Mouse (Mus musculus): Measurements from ENCODE around the gene Elmo3. TPM values are rescaled to one million over a fixed set of nuclear protein-coding genes. Genes with fewer than 3 reads are reported as not detected.

The Elmo3 gene
- 10 to 100 TPM in 1 of 3 experiments, 1 to 10 TPM in 2; 3.9 to 11.8 (median 9.5) TPM for polyA plus RNA-seq (2017; shearing (Covaris generic))

- ATAC-seq = peak; percentile 28
These were observed at the start of gene Elmo3 for GRCm38 (mm10) chr8:105305211-105306145. TSS of gene Elmo3 (plus strand) at chr8:105305601.

DNA sequence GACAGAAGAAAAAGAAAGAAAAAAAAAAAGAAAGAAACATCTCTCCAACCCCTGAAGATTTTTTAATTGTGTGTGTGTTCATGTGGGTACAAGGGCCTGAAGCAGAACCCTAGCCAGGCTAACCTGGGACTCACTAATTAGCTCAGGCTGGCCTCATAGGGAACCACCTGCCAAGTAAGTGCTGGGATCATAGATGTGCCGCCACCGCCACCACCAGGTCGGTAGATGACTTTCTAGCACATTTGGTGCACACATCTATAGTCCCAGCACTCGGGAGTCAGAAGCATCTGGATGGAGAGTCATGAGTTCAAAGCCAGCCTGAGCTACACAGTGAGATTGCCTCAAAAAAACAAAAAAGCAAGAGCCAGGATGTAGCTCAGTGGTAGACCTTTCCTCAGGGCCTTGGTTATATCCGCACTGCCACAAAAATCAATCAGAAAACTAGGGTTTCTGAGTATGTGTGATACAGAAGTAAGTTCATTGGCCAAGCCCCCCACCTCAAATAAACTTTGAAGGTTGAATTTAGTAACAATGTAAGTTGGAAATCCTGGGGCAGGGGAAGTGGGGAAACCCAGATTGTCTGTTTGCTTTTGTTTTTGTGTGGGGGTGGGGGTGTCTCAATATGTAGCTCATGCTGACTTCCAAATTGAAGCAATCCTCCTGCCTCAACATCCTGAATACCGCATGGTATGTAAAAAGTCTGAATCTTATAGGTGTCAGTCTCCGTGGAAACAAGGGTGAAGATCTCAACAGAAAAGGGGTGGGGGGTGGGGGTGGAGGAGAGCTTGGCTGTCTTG, 47.9 kb upstream of the Elmo3 start:
- no peak for ATAC-seq

DNA sequence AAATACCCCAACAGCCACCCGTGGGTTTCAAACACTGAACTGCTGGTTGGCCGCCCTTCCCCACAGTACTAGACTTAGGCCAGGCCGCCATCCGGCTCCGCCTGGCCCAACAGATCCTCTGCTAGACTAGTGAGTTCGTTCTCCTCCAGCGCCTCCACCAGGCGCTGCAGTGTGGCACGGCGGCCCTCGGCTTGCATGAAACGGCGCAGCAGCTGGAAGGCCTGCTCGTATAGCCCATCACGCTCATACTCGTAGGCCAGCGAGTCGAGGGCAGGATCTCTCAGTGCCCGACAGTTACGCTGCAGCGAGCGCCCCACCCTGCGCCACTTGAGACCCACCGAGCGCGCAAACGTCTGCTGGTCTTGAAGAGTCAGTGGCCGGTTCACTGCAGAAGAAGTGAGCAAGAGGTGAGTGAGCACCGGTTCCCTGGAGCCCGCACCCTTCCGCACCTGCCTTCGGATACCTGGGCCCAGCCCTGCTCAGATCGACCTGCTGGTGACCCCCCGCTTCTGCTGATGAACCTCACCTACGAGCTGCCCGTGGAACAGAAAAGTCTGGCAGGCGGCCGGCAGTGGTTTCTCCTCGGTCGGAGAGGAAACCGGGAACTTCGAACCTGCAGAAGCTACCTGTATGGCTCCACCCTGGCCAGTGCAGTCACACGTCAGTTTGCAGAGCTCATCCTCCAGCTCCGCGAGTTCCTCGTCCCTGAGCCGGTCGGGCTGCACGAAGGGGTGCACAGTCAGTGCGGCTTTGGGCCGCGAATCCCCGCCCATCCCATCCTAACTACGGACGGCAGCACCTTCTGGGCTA, 46.3 kb upstream of the Elmo3 start:
- ATAC-seq = no peak

DNA sequence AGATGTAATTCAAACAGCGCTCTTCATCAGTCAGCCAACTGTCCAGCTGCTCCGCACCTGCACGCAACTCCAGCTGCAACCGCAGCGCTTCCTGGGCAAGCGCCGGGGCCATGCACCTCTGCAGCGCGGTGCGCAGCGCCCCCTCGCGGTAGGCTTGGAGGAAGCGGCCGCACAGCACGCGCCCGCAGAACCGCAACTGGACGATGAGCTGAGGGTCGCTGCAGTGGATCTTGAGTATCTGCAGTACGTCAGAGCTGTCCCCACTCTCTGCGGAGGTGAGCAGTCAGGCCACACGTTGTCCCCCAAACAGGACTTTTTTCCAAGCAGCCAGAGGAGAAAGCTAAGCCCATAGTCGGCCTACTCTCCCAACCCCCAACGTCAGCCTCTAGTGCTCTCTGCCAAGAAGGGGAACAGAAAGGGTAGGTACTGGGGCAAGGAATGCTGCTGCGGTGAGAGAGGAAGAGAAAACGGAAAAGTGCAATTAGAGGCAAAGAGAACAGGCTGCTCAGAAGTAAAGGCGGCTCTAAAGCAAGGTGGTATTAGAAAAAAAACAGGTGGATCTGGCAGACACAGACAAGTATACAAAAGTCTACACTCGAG, 45.6 kb upstream of the Elmo3 start:
- peak; percentile 38 for ATAC-seq

DNA sequence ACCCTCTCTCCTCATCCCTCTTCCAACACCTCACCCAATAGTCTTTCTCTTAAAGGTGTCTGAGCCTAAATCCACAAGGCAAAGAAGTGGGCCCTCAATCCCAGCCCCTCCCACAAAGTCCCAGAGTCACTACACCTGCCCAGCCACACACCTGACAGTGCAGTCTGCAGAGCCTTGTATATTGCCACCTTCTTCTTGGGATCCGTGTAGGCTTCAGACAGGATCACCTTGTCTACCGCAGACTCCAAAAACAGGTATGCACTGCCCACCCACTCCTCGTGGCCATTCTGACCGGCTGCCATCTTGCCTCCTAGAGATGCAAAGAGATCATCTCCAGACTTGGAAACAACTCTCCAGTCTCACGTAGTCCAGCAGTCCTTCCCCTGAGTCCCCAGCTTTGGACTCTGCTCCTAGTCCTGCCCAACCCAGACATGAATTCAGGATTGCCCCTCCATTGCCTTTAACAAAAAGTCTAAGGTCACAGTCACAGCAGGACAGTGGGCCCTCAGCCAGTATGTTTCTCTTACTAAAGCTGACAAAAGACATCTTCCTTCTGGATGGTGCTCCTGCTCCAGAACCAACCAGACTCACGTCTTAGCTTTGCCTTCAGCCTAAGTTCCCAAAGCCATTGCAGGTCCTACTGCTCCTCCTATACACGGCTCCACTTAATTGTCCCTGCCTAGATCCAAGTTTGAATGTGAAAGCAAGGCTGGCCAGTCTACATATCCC, 44.9 kb upstream of the Elmo3 start:
- no peak for ATAC-seq

- ATAC-seq = no peak
These were observed 43.9 kb upstream of the Elmo3 start for GRCm38 (mm10) chr8:105261326-105261980.

- ATAC-seq = no peak
These were observed 42.0 kb upstream of the Elmo3 start for GRCm38 (mm10) chr8:105263244-105263912.

DNA sequence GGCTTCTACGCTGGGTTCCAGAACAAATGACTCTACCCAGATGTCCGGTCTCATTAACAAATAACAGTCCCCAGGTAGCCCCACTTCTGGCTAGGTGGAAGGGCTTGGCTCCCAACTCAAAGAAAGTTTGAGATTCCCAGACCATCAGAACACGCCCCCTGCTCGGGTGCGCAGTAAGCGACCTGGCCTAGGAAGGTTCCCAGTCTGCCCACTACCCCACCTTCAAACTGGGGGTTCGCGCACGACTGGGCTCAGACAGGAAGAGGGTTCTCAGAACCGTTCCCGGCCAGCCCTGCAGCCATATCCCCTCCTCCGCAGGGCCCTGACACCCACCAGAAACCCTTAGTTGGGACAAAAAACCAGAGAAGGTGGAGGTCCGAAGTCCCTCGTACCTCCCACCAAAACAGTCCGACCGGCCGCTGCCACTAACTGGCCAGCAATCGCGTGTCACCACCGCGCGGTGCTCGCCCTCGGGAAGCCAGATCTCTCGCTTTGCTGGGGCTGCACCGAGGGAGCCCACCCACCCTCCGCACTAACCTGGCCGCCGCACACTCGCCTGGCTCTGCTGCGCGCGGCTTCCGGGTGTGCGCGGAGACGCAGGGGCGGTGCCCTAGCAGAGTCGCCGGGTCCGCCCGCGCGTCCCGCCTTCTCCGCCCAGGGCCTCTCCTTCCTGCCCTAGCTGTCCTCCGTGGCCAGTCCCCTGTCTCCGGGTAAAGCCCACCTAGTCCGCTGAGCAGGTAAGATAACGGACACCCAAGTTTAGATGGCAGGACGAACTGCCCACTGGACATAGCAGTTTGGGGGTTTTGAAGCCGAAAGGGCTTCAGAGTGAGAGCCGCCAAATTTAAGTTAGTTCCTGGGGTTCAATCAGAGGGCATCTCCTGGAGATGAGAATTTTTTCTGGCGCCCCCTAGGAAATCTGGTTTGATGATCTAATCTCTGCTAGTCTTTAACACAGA, 41.1 kb upstream of the Elmo3 start, which contains the start of the genes Tradd and Fbxl8:
Gene Tradd (minus strand): TSS at position 586 of the 959 bp plus-strand sequence.
Gene Fbxl8 (plus strand): TSS at position 625 of the 959 bp plus-strand sequence.
- ATAC-seq = peak; percentile 66

- peak; percentile 78 for ATAC-seq
These were observed 40.3 kb upstream of the Elmo3 start for GRCm38 (mm10) chr8:105265128-105265527.

- ATAC-seq = peak; percentile 45
These were observed 38.6 kb upstream of the Elmo3 start for GRCm38 (mm10) chr8:105266775-105267174.

- ATAC-seq = no peak
These were observed 36.9 kb upstream of the Elmo3 start for GRCm38 (mm10) chr8:105268342-105269074.

- ATAC-seq = no peak
These were observed 36.3 kb upstream of the Elmo3 start for GRCm38 (mm10) chr8:105269075-105269458.

- no peak for ATAC-seq
These were observed 35.9 kb upstream of the Elmo3 start, which contains the start of gene Hsf4 for GRCm38 (mm10) chr8:105269461-105269947. TSS of gene Hsf4 (plus strand) at chr8:105269801.

- no peak for ATAC-seq
These were observed 35.1 kb upstream of the Elmo3 start for GRCm38 (mm10) chr8:105270101-105270915.

- ATAC-seq = no peak
These were observed 34.5 kb upstream of the Elmo3 start for GRCm38 (mm10) chr8:105270916-105271186.

- ATAC-seq = no peak
These were observed 30.0 kb upstream of the Elmo3 start for GRCm38 (mm10) chr8:105275387-105275786.

- no peak for ATAC-seq
These were observed 29.6 kb upstream of the Elmo3 start, which contains the start of gene Nol3 for GRCm38 (mm10) chr8:105275840-105276239. TSS of gene Nol3 (plus strand) at chr8:105276140.
